Mouse (Mus musculus): Measurements from ENCODE around the gene Adra1d.

Adra1d gene

DNA sequence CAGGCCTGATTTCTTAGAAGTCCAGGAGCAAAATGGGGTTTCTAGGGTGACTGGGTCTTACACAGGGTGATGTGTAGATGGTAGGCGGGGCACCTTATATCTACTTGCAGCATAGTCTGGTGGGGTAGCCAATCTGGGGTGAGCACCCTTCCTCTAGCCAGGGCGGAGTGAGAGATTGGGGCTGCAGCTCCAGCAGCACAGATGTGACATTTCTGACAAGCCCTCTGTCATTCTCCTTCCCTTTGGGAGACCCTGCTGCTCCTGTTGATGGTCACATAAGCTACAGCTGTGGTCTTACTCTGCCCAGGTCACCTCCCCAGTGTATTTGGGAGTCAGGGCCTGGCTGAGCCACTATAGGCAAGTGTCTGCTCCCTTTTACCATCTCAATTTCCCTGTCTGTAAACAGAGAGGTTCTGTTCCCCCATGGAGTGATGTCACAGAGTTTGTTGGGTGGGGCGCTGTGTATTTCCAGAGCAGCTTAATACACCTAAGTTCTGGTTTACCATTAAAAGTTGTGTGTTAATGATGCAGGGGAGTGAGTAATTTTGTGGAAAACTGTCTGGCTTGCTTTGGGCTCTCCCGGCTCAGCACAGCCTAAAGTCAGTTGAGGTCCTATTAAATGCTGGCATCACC lies 64.7 kb downstream of the Adra1d start:
- no peak for DNase-seq (ENCODE audit: extremely low spot score, low read depth, low spot score)

DNA sequence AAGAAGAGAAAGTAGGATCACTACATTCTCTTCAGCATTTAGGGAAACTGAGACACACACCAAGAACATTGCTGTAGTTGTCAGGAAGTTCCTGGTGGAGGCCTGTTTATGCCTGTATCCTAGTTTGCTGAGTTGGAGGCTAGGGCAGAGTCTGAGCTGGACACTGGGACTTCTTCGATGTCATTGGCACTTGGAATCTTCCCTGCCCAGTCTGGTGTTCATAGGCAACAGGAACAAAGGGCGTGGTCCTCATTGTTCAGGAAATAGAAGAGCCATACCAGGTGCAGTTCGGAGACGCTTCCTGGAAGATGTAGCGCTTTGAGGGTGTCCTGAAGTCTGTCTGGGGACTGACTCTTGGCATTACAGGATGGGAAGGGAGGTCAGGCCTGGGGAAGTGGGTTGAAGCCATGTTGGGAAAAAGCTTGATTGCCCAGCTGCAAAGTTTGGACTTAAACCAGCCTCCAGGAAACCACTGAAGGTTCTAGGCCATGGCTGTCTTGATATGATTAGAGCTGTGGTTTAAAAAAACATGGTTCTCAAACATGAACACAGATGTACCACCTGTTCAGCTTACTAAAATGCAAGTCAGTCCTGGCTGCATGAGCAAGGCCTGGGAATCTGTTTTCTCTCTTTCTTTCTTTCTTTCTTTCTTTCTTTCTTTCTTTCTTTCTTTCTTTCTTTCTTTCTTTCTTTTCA lies 65.8 kb downstream of the Adra1d start:
- DNase-seq (ENCODE audit: extremely low spot score, low read depth, low spot score): no peak

All from hindlimb bud, embryonic 11.5 days (tissue).